Mouse (Mus musculus): ENCODE measurements at regions not wholly inside any gene's neighbourhood (a gene's known extent, or its start where the extent isn't known, plus 50 kb on each side); places are given as distances from the start of the nearest gene placed in this dataset.

GRCm38 (mm10) chr6:82833867-82834266 is 59.6 kb upstream of the Hk2 start:
- ATAC-seq: no peak
- WGBS (ENCODE audit: insufficient replicate concordance): 84% methylated on average over 6 of the region's 6 CpGs

GRCm38 (mm10) chr6:82831211-82831610 is 57.0 kb upstream of the Hk2 start:
- TF ChIP-seq EP300 (IDR thresholded peaks at IDR 0.05; ENCODE audit: low read depth) (no peak), CTCF (IDR thresholded peaks at IDR 0.05; ENCODE audit: low read depth) (no peak)
- 43% methylated on average over 1 of the region's 1 CpGs for WGBS (ENCODE audit: insufficient replicate concordance)
- no peaks in the 10 kb centered on the region for H3K36me3 ChIP-seq (replicated peaks; ENCODE audit: insufficient read depth, low read length)

More at GRCm38 (mm10) chr6:82833867-82834266, 59.6 kb upstream of the Hk2 start:
- Histone ChIP-seq H3K36me3 (replicated peaks; ENCODE audit: insufficient read depth, low read length) (no peaks in the 10 kb centered on the region), H3K4me3 (ENCODE audit: low read depth, low read length) (no peak overlapping the region), H3K9ac (replicated peaks) (no peak overlapping the region), H3K27me3 (ENCODE audit: insufficient read depth, low read length) (no peaks in the 10 kb centered on the region), H3K9me3 (ENCODE audit: low read length) (no peaks in the 10 kb centered on the region), H3K27ac (ENCODE audit: low read depth) (no peak overlapping the region), H3K4me1 (ENCODE audit: insufficient read depth) (no peaks in the 10 kb centered on the region), H3K4me2 (ENCODE audit: low read depth, low read length) (no peak overlapping the region)
- DNase-seq: no peak
- no peak for TF ChIP-seq CTCF (IDR thresholded peaks at IDR 0.05; ENCODE audit: low read depth)
- TF ChIP-seq EP300 (IDR thresholded peaks at IDR 0.05; ENCODE audit: low read depth): no peak

GRCm38 (mm10) chr6:82824684-82825083 is 50.4 kb upstream of the Hk2 start:
- no peak overlapping the region for H3K9ac ChIP-seq (replicated peaks)
- 46% methylated on average over 3 of the region's 3 CpGs for WGBS (ENCODE audit: insufficient replicate concordance)
- no peak for DNase-seq
- peaks cover 18% of the 10 kb centered on the region for H3K4me1 ChIP-seq (ENCODE audit: insufficient read depth)
- no peak overlapping the region for H3K4me2 ChIP-seq (ENCODE audit: low read depth, low read length)
- H3K4me3 ChIP-seq (ENCODE audit: low read depth, low read length): no peak overlapping the region
- no peak for TF ChIP-seq EP300 (IDR thresholded peaks at IDR 0.05; ENCODE audit: low read depth)
- TF ChIP-seq CTCF (IDR thresholded peaks at IDR 0.05; ENCODE audit: low read depth): no peak
- peak; percentile 37 for ATAC-seq
- no peaks in the 10 kb centered on the region for H3K27me3 ChIP-seq (ENCODE audit: insufficient read depth, low read length)
- peak overlapping the region; percentile 72; the same call in 1 of the 2 replicates for H3K27ac ChIP-seq (ENCODE audit: low read depth)
- no peaks in the 10 kb centered on the region for H3K9me3 ChIP-seq (ENCODE audit: low read length)
- no peaks in the 10 kb centered on the region for H3K36me3 ChIP-seq (replicated peaks; ENCODE audit: insufficient read depth, low read length)

More at GRCm38 (mm10) chr6:82831211-82831610, 57.0 kb upstream of the Hk2 start:
- no peak overlapping the region for H3K4me2 ChIP-seq (ENCODE audit: low read depth, low read length)
- H3K4me3 ChIP-seq (ENCODE audit: low read depth, low read length): no peak overlapping the region
- ATAC-seq (no peak), DNase-seq (no peak)
- no peak overlapping the region for H3K9ac ChIP-seq (replicated peaks)
- no peaks in the 10 kb centered on the region for H3K4me1 ChIP-seq (ENCODE audit: insufficient read depth)
- no peaks in the 10 kb centered on the region for H3K9me3 ChIP-seq (ENCODE audit: low read length)
- H3K27me3 ChIP-seq (ENCODE audit: insufficient read depth, low read length): no peaks in the 10 kb centered on the region
- no peak overlapping the region for H3K27ac ChIP-seq (ENCODE audit: low read depth)

- ATAC-seq: peak; percentile 48
- H3K4me3 ChIP-seq (ENCODE audit: low read depth, low read length): peak overlapping the region; percentile 19; the same call in 1 of the 2 replicates
Measured at GRCm38 (mm10) chr6:82824240-82824639, 50.0 kb upstream of the Hk2 start.

More at GRCm38 (mm10) chr6:82824240-82824639, 50.0 kb upstream of the Hk2 start:
- 17% methylated on average over 8 of the region's 8 CpGs for WGBS (ENCODE audit: insufficient replicate concordance)
- Histone ChIP-seq H3K27ac (ENCODE audit: low read depth) (peak overlapping the region; percentile 72), H3K9me3 (ENCODE audit: low read length) (no peaks in the 10 kb centered on the region), H3K9ac (replicated peaks) (0 out of 2 replicates have a peak overlapping the region, but pooled peaks have one; percentile 21), H3K4me1 (ENCODE audit: insufficient read depth) (peaks cover 18% of the 10 kb centered on the region), H3K4me2 (ENCODE audit: low read depth, low read length) (peak overlapping the region; percentile 50), H3K36me3 (replicated peaks; ENCODE audit: insufficient read depth, low read length) (no peaks in the 10 kb centered on the region), H3K27me3 (ENCODE audit: insufficient read depth, low read length) (no peaks in the 10 kb centered on the region)
- peak; percentile 22 for DNase-seq
- no peak for TF ChIP-seq EP300 (IDR thresholded peaks at IDR 0.05; ENCODE audit: low read depth)
- no peak for TF ChIP-seq CTCF (IDR thresholded peaks at IDR 0.05; ENCODE audit: low read depth)
